Mouse (Mus musculus) myocyte (in vitro differentiated cells): ENCODE data around the gene Mboat1. TPM values are rescaled to one million over a fixed set of nuclear protein-coding genes. Genes with fewer than 3 reads are reported as not detected.
A peak's percentile ranks its signal among the peaks of the same experiment; 100 is the strongest.

Source experiments
- H3K27me3 ChIP-seq: one replicate; pipeline ENCODE4 v1.6.1; 2011; ENCODE audit not compliant: control insufficient read depth, insufficient read depth, insufficient read length
- H3K36me3 ChIP-seq: one replicate; pipeline ENCODE4 v1.6.1; 2011; ENCODE audit not compliant: control insufficient read depth, insufficient read depth
- H3K4me2 ChIP-seq: one replicate; pipeline ENCODE4 v1.6.1; 2011; ENCODE audit warnings: low read depth, control low read depth
- H3K4me3 ChIP-seq: one replicate; pipeline ENCODE4 v1.5.1; 2011; ENCODE audit warnings: mild to moderate bottlenecking, control low read depth, moderate library complexity
- H3K79me2 ChIP-seq: one replicate; pipeline ENCODE4 v1.6.1; 2011; ENCODE audit not compliant: control insufficient read depth, insufficient read depth
- H3ac ChIP-seq: one replicate; pipeline ENCODE4 v1.6.1; 2011; ENCODE audit not compliant: control insufficient read depth, insufficient read length
- CEBPB ChIP-seq: IDR thresholded peaks from 2 replicates; pipeline ENCODE4 v1.6.1; 2011; ENCODE audit warnings: mild to moderate bottlenecking, moderate library complexity; ENCODE audit not compliant: poor library complexity, insufficient read depth, severe bottlenecking
- E2F4 ChIP-seq: IDR thresholded peaks from one replicate; pipeline ENCODE4 v1.6.1; 2011; ENCODE audit warnings: mild to moderate bottlenecking, control low read depth, moderate library complexity; ENCODE audit not compliant: insufficient read depth
- MAX ChIP-seq: IDR thresholded peaks from one replicate; pipeline ENCODE4 v1.6.1; 2011; ENCODE audit warnings: low read depth, mild to moderate bottlenecking, control low read depth
- MYOD1 ChIP-seq, 3 experiments: IDR thresholded peaks; one replicate each; pipeline ENCODE4 v1.6.1; 2011; ENCODE audit warnings: control low read depth in 2 of 3, low read depth in 2 of 3, mild to moderate bottlenecking in 2 of 3, moderate library complexity in 1 of 3; ENCODE audit not compliant: insufficient read length in 2 of 3, control insufficient read depth in 1 of 3
- MYOG ChIP-seq, 3 experiments: IDR thresholded peaks; one replicate each; pipeline ENCODE4 v1.6.1; 2011; ENCODE audit warnings: control low read depth in 2 of 3, low read depth in 2 of 3, mild to moderate bottlenecking in 2 of 3; ENCODE audit not compliant: insufficient read length in 2 of 3, control insufficient read depth in 1 of 3, insufficient read depth in 1 of 3
- POLR2A ChIP-seq: IDR thresholded peaks from one replicate; pipeline ENCODE4 v1.6.1; 2011; ENCODE audit warnings: low read depth, mild to moderate bottlenecking, control low read depth, moderate library complexity; ENCODE audit not compliant: insufficient read length
- POLR2AphosphoS2 ChIP-seq: IDR thresholded peaks from one replicate; pipeline ENCODE4 v1.6.1; 2011; ENCODE audit warnings: low read depth, control low read depth; ENCODE audit not compliant: insufficient read length
- REST ChIP-seq: IDR thresholded peaks from one replicate; pipeline ENCODE4 v1.6.1; 2011; ENCODE audit warnings: mild to moderate bottlenecking, control low read depth, moderate library complexity; ENCODE audit not compliant: insufficient read depth, insufficient read length
- SRF ChIP-seq: IDR thresholded peaks from one replicate; pipeline ENCODE4 v1.6.1; 2011; ENCODE audit warnings: low read depth; ENCODE audit not compliant: control insufficient read depth, insufficient read length
- TCF12 ChIP-seq: IDR thresholded peaks from one replicate; pipeline ENCODE4 v1.6.1; 2011; ENCODE audit warnings: mild to moderate bottlenecking, control low read depth; ENCODE audit not compliant: poor library complexity, insufficient read depth, severe bottlenecking
- TCF3 ChIP-seq: IDR thresholded peaks from one replicate; pipeline ENCODE4 v1.6.1; 2011; ENCODE audit warnings: low read depth, control low read depth; ENCODE audit not compliant: insufficient read length
- USF1 ChIP-seq: IDR thresholded peaks from one replicate; pipeline ENCODE4 v1.6.1; 2011; ENCODE audit warnings: low read depth, mild to moderate bottlenecking, control low read depth, moderate library complexity
- polyA plus RNA-seq: library from polyadenylated mRNA; unstranded; fragments of >200 nt; fragmentation: generic; extraction: Trizol; gene quantifications from one replicate; pipeline ENCODE4 v1.2.1, GENCODE M21; 2012; ENCODE audit warnings: missing spikeins

Gene Mboat1
- polyA plus RNA-seq, 1 experiment = 6.9 TPM

DNA sequence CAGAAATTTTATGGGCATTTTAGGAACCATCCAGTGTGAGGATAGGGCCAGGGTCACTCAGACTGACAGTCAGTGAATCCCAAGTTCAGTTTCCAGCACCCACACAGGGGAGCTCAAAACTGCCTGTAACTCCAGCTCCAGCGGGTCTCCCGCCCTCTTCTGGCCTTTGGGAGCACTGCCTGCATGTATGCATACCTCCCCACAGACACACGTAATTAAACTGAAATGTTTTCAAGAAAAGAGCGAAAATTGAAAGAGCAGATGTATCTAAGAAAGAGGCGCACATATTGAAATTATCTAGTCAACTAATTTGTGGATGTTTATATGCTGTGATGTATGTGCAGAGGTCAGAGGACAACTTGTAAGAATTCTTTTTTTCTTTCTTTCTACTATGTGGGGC, 20.5 kb upstream of the Mboat1 start:
- H3K4me3 ChIP-seq = no peak overlapping the region

GRCm38 (mm10) chr13:30136923-30137629, 787 bp downstream of the Mboat1 start:
- peak overlapping the region; percentile 50 for H3ac ChIP-seq
- H3K27me3 ChIP-seq = no peaks in the 10 kb centered on the region
- H3K36me3 ChIP-seq = no peaks in the 10 kb centered on the region
- no peaks in the 10 kb centered on the region for H3K79me2 ChIP-seq
- H3K4me2 ChIP-seq = peak overlapping the region; percentile 88
- TF ChIP-seq POLR2A (no peak), TCF3 (no peak), TCF12 (no peak), E2F4 (no peak)
- H3K4me3 ChIP-seq = peak overlapping the region; percentile 42

More for the DNA sequence above, 20.5 kb upstream of the Mboat1 start:
- TF ChIP-seq TCF12 (no peak), SRF (no peak), REST (no peak), MYOD1 (IDR thresholded peaks at IDR 0.05; ENCODE audit: control insufficient read depth in 1 of 3, insufficient read length in 2 of 3, low read depth in 2 of 3) (no peak)
- Histone ChIP-seq H3ac (no peak overlapping the region), H3K27me3 (no peaks in the 10 kb centered on the region), H3K79me2 (no peaks in the 10 kb centered on the region), H3K36me3 (no peaks in the 10 kb centered on the region), H3K4me2 (no peak overlapping the region)

DNA sequence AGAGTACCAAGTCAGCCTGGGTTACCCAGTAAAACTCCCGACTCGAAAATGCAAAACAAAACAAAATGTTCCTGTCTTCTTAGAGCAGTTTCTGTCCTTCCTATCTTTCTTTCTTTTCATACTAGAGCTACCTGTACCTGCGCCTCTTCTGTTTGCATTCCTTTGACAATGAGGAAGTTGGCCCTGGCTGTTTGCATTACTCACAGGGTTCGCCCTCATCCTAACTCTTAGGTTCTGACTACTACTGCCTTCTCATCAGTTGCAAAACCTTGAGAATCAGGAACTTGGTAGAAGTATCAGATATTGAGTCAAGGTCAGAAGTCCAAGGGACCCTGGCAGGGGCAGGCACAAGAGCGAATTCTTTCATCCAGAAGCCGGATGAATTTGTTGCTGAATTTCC, 1.7 kb downstream of the Mboat1 start:
- Histone ChIP-seq H3ac (no peak overlapping the region), H3K4me2 (peak overlapping the region; percentile 88), H3K27me3 (no peaks in the 10 kb centered on the region), H3K36me3 (no peaks in the 10 kb centered on the region), H3K4me3 (peak overlapping the region; percentile 42), H3K79me2 (peaks cover 3% of the 10 kb centered on the region)
- TF ChIP-seq MYOG (IDR thresholded peaks at IDR 0.05; ENCODE audit: control insufficient read depth in 1 of 3, insufficient read depth in 1 of 3, insufficient read length in 2 of 3, low read depth in 2 of 3) (no peak), TCF12 (no peak), SRF (no peak), CEBPB (no peak), POLR2A (no peak), REST (no peak), MAX (no peak), USF1 (no peak), E2F4 (no peak), TCF3 (no peak), MYOD1 (IDR thresholded peaks at IDR 0.05; ENCODE audit: control insufficient read depth in 1 of 3, insufficient read length in 2 of 3, low read depth in 2 of 3) (no peak), POLR2AphosphoS2 (no peak)

DNA sequence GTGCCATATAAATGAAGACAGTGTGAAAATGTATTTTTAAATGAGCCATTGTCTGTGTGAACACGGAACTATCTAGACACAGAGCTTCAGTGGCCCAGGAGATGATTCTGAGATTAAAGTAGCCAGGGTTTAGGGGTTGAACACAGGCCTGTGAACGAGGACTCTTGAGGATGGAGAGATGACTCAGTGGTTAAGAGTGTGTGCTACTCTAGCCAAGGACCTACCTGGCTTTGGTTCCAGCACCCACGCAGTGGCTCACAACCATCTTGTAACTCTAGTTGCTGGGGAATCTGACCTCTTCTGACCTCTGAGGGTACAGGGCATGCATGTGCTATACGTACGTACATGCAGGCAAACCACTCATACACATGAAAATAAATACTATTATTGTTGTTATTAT, 3.9 kb downstream of the Mboat1 start:
- Histone ChIP-seq H3K4me3 (no peak overlapping the region), H3K4me2 (no peak overlapping the region), H3K36me3 (no peaks in the 10 kb centered on the region), H3K27me3 (no peaks in the 10 kb centered on the region), H3ac (no peak overlapping the region), H3K79me2 (peaks cover 3% of the 10 kb centered on the region)
- TF ChIP-seq SRF (no peak), TCF3 (no peak), REST (no peak), POLR2AphosphoS2 (no peak), E2F4 (no peak), MYOG (IDR thresholded peaks at IDR 0.05; ENCODE audit: control insufficient read depth in 1 of 3, insufficient read depth in 1 of 3, insufficient read length in 2 of 3, low read depth in 2 of 3) (no peak), POLR2A (no peak), CEBPB (no peak), MAX (no peak), MYOD1 (IDR thresholded peaks at IDR 0.05; ENCODE audit: control insufficient read depth in 1 of 3, insufficient read length in 2 of 3, low read depth in 2 of 3) (no peak)

DNA sequence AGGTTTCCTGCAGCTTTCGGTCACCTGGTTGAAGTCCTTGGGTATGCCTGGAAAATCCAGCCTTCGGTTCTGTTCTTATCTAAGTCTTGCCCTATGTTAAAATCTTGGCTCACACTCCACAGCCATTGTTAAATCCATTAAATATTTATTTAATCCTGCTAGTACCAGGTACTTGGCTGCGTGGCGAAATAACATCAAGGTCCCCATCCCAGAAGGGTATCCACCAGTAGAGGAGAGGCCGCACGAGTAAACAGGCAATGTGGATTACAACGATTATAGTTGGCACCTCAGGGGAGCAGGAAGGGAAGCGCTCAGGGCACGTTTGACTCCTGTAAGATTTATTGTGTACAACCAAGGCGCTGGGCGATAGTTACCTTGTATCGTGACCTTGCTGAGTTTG, 4.4 kb downstream of the Mboat1 start:
- Histone ChIP-seq H3K79me2 (peaks cover 3% of the 10 kb centered on the region), H3ac (no peak overlapping the region), H3K4me2 (no peak overlapping the region), H3K4me3 (no peak overlapping the region), H3K27me3 (no peaks in the 10 kb centered on the region), H3K36me3 (no peaks in the 10 kb centered on the region)
- no peak for TF ChIP-seq CEBPB
- no peak for TF ChIP-seq TCF12
- TF ChIP-seq MYOD1 (IDR thresholded peaks at IDR 0.05; ENCODE audit: control insufficient read depth in 1 of 3, insufficient read length in 2 of 3, low read depth in 2 of 3) = no peak
- TF ChIP-seq USF1 = no peak
- TF ChIP-seq MAX = no peak
- no peak for TF ChIP-seq TCF3
- no peak for TF ChIP-seq REST
- no peak for TF ChIP-seq POLR2AphosphoS2
- TF ChIP-seq SRF = no peak
- no peak for TF ChIP-seq MYOG (IDR thresholded peaks at IDR 0.05; ENCODE audit: control insufficient read depth in 1 of 3, insufficient read depth in 1 of 3, insufficient read length in 2 of 3, low read depth in 2 of 3)
- TF ChIP-seq POLR2A = no peak
- TF ChIP-seq E2F4 = no peak
